Mouse (Mus musculus) bone marrow macrophage, adult 2 months (primary cell): Measurements from ENCODE around the gene Pikfyve.

ENCODE experiments used
- CTCF ChIP-seq: IDR thresholded peaks from 2 replicates; pipeline ENCODE4 v1.5.1; 2012; ENCODE audit warnings: low read depth, mild to moderate bottlenecking, low read length, moderate library complexity
- POLR2A ChIP-seq: IDR thresholded peaks from 2 replicates; pipeline ENCODE4 v1.6.1; 2012; ENCODE audit warnings: mild to moderate bottlenecking, low read depth, low read length, borderline replicate concordance

DNA sequence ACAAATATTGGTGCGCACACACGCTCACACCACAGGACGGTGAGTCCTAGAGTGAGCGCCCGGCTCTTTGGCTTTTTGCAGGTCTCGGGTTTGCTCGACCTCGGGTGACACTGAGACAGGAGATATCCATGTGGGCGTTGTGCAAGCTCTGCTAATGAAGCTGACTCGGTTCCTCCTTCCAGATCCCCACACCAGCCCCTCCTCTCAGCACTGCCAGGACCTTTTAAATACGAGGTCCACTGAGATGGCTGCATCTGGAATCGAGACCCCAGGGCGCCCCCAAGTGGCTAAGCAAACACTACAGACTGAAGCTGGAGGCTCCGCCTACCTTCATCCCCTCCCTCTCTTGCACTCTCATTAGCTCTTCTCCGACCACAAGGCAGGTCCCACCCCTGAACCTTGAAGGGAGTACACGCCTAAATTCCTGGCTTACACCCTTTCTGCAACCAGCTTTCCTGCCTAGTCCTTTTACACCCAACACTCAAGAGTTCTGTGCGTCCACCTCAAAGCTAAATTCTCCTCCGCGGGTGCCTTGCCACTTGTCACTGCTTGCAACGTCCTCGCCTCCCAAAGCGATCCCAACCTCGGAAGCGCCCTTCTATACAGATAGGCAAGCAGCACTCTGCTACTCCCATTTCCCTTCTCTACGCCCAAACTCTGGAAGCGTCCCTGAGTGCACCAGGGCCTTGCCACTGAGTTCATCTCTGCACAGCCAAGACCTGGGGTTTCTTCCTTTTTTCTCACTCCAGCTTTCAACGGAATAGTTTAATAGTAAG lies 8.2 kb upstream of the Pikfyve start:
- TF ChIP-seq CTCF (peak; percentile 31; the same call in 1 of the 2 replicates), POLR2A (no peak)
